Mouse (Mus musculus) v-Abl transformed pro-B cells (cell line): Measurements from ENCODE around the gene Nectin2.

ENCODE experiments used
- in situ Hi-C, 2 experiments: fragments of 400-800 bp; cut with MboI; formaldehyde crosslinking; loops; one replicate each; pipeline ENCODE4 v1.15.1; 2025; ENCODE audit not compliant: unreplicated experiment in 2 of 2

The Nectin2 gene

DNA sequence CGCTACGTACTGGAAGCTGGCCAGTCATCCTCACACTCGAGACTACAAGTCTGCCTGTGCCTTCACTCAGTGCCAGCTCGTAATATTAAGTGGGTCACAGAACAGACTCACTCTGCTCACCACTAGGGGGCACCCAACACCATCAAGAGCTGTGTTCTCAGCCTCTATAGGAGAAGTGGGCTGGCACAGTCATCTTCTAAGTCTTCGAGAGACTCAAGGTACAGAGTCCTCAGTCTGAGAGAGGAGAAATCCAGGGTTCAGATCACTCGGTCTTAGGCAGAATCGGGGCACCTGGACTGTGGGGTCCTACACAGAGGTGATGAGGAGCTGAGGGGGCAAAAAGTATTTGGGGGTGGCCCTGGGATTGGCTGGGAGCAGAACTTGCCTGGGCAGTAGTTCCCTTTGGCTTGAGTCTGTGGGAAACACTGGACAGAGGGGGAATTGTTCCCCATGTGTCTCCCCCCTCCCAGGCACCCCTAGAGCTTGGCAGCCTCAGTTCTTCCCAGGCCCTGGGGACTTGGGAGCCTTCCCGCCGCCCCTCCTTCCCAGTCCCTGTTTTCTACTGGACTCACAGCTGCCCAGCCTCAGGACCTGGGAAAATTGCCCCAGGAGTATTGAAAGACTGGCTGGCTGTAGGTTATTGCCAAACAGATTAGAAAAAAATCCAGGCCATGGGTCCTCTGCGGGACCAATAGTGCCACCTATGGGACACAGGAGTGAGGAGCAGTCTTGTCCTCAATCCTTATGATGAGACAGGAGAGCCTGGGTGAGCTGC is 81.1 kb downstream of the Nectin2 start:
- in situ Hi-C loops, result loop anchor here (5.0 to 10.0 kb wide), 6 partner anchors 33 to 203 kb away; partner anchors contain the start of gene Cblc (in 1 of the 2)

DNA sequence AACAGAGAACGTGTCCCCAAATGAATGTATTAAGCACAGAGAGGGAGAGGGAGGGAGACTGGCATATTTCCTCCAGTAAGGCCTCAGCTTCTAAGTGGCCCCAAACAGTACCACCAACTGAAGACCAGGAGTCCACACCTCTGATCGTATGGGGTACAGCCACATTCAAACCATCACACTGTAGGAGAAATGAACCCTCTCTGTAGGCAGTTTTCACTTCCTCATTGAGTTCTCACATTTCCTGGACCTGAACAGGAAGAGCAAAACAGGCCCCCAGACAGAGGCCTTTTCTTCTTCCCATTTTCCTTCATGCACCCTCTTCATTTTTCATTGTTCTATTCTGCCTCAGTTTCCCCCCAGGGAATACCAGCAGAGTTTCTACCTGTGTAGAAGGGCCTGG is 82.8 kb downstream of the Nectin2 start:
- in situ Hi-C loops, result loop anchor here (5.0 to 10.0 kb wide), 6 partner anchors 35 to 205 kb away; partner anchors contain the start of gene Cblc (in 1 of the 2)

DNA sequence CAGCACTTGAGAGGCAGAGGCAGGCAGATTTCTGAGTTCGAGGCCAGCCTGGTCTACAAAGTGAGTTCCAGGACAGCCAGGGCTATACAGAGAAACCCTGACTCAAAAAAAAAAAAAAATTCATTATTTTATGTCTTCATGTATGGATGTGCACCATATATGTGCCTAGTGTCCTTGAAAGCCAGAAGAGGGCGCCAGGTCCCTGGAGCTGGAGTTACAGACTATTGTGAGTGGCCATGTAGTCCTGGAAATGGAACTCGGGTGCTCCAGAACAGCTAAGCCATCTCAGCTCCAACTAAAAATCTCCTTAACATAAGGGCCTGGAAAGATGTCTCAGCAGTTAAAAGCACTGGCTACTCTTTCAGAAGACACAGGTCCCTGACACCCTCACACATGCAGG is 83.5 kb downstream of the Nectin2 start:
- in situ Hi-C loops, result loop anchor here (5.0 to 10.0 kb wide), 6 partner anchors 36 to 206 kb away; partner anchors contain the start of gene Cblc (in 1 of the 2)
